Mouse (Mus musculus): ENCODE measurements at regions not wholly inside any gene's neighbourhood (a gene's known extent, or its start where the extent isn't known, plus 50 kb on each side); places are given as distances from the start of the nearest gene placed in this dataset.

DNA sequence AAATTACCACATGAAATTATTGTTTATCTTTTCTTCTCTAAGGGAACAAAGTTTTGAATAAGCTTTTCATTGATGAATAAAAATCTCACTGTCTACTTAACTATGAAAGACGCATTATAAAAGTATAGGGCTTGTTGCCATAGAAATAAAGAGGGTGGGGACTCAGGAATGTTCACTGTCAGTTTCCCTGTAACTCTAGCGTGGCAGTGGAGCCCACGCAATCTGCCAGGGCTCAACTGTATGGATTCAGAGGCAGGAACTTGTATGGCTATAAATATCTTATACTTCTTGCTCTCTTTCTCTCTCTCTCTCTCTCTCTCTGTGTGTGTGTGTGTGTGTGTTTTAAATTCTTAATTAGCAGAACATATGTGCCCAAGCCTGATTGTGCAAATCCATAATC lies 276.2 kb upstream of the Runx1 start:
- ATAC-seq (ENCODE audit: extremely low read depth, insufficient number of reproducible peaks, low FRiP score, poor library complexity, severe bottlenecking) (no peak), DNase-seq (ENCODE audit: low spot score) (no peak)
- H3K36me3 ChIP-seq (replicated peaks) = no peaks in the 10 kb centered on the region
- peaks cover 3% of the 10 kb centered on the region; the same call in 1 of the 2 replicates for H3K4me1 ChIP-seq (ENCODE audit: insufficient read depth, low read depth, low read length)
- TF ChIP-seq CTCF (IDR thresholded peaks at IDR 0.05; ENCODE audit: low read depth, low read length) (no peak), GATA2 (IDR thresholded peaks at IDR 0.05; ENCODE audit: borderline replicate concordance, low read depth, low read length) (no peak), TAL1 (conservative IDR thresholded peaks at IDR 0.05; ENCODE audit: low read depth, low read length) (no peak), GATA1 (IDR thresholded peaks at IDR 0.05; ENCODE audit: borderline replicate concordance, low read length) (no peak), POLR2AphosphoS5 (IDR thresholded peaks at IDR 0.05; ENCODE audit: insufficient replicate concordance, low read depth, low read length) (no peak)
- H3K9me3 ChIP-seq (replicated peaks) = no peaks in the 10 kb centered on the region
- H3K27me3 ChIP-seq (ENCODE audit: insufficient read depth, low read length) = peaks cover 53% of the 10 kb centered on the region
- H3K4me3 ChIP-seq (ENCODE audit: low read depth, low read length) = no peak overlapping the region

- Histone ChIP-seq H3K4me3 (ENCODE audit: low read depth, low read length) (no peak overlapping the region), H3K9me3 (replicated peaks) (no peaks in the 10 kb centered on the region), H3K36me3 (replicated peaks) (no peaks in the 10 kb centered on the region), H3K27me3 (ENCODE audit: insufficient read depth, low read length) (peaks cover 56% of the 10 kb centered on the region), H3K4me1 (ENCODE audit: insufficient read depth, low read depth, low read length) (peaks cover under 1% of the 10 kb centered on the region; the same call in 1 of the 2 replicates)
- DNase-seq (ENCODE audit: low spot score) (no peak), ATAC-seq (ENCODE audit: extremely low read depth, insufficient number of reproducible peaks, low FRiP score, poor library complexity, severe bottlenecking) (no peak)
- TF ChIP-seq CTCF (IDR thresholded peaks at IDR 0.05; ENCODE audit: low read depth, low read length) (no peak), GATA2 (IDR thresholded peaks at IDR 0.05; ENCODE audit: borderline replicate concordance, low read depth, low read length) (no peak), GATA1 (IDR thresholded peaks at IDR 0.05; ENCODE audit: borderline replicate concordance, low read length) (no peak), POLR2AphosphoS5 (IDR thresholded peaks at IDR 0.05; ENCODE audit: insufficient replicate concordance, low read depth, low read length) (no peak), TAL1 (conservative IDR thresholded peaks at IDR 0.05; ENCODE audit: low read depth, low read length) (no peak)
Observed at GRCm38 (mm10) chr16:93098057-93098456, 272.1 kb upstream of the Runx1 start.

- ATAC-seq (ENCODE audit: extremely low read depth, insufficient number of reproducible peaks, low FRiP score, poor library complexity, severe bottlenecking) (no peak), DNase-seq (ENCODE audit: low spot score) (no peak)
- Histone ChIP-seq H3K4me1 (ENCODE audit: insufficient read depth, low read depth, low read length) (no peaks in the 10 kb centered on the region), H3K36me3 (replicated peaks) (no peaks in the 10 kb centered on the region), H3K9me3 (replicated peaks) (no peaks in the 10 kb centered on the region), H3K4me3 (ENCODE audit: low read depth, low read length) (no peak overlapping the region), H3K27me3 (ENCODE audit: insufficient read depth, low read length) (peaks cover 68% of the 10 kb centered on the region)
- TF ChIP-seq TAL1 (conservative IDR thresholded peaks at IDR 0.05; ENCODE audit: low read depth, low read length) (no peak), GATA1 (IDR thresholded peaks at IDR 0.05; ENCODE audit: borderline replicate concordance, low read length) (no peak), CTCF (IDR thresholded peaks at IDR 0.05; ENCODE audit: low read depth, low read length) (no peak), POLR2AphosphoS5 (IDR thresholded peaks at IDR 0.05; ENCODE audit: insufficient replicate concordance, low read depth, low read length) (no peak), GATA2 (IDR thresholded peaks at IDR 0.05; ENCODE audit: borderline replicate concordance, low read depth, low read length) (no peak)
Observed at GRCm38 (mm10) chr16:93096175-93096574, 270.2 kb upstream of the Runx1 start.

GRCm38 (mm10) chr16:93092796-93093195 lies 266.8 kb upstream of the Runx1 start:
- H3K9me3 ChIP-seq (replicated peaks) = no peaks in the 10 kb centered on the region
- DNase-seq (ENCODE audit: low spot score) (no peak), ATAC-seq (ENCODE audit: extremely low read depth, insufficient number of reproducible peaks, low FRiP score, poor library complexity, severe bottlenecking) (no peak)
- H3K36me3 ChIP-seq (replicated peaks) = no peaks in the 10 kb centered on the region
- H3K4me3 ChIP-seq (ENCODE audit: low read depth, low read length) = no peak overlapping the region
- H3K4me1 ChIP-seq (ENCODE audit: insufficient read depth, low read depth, low read length) = no peaks in the 10 kb centered on the region
- TF ChIP-seq GATA1 (IDR thresholded peaks at IDR 0.05; ENCODE audit: borderline replicate concordance, low read length) (no peak), POLR2AphosphoS5 (IDR thresholded peaks at IDR 0.05; ENCODE audit: insufficient replicate concordance, low read depth, low read length) (no peak), TAL1 (conservative IDR thresholded peaks at IDR 0.05; ENCODE audit: low read depth, low read length) (no peak), GATA2 (IDR thresholded peaks at IDR 0.05; ENCODE audit: borderline replicate concordance, low read depth, low read length) (no peak)
- peaks cover 76% of the 10 kb centered on the region for H3K27me3 ChIP-seq (ENCODE audit: insufficient read depth, low read length)

- Histone ChIP-seq H3K36me3 (replicated peaks) (no peaks in the 10 kb centered on the region), H3K4me1 (ENCODE audit: insufficient read depth, low read depth, low read length) (no peaks in the 10 kb centered on the region), H3K9me3 (replicated peaks) (no peaks in the 10 kb centered on the region), H3K27me3 (ENCODE audit: insufficient read depth, low read length) (peaks cover 67% of the 10 kb centered on the region), H3K4me3 (ENCODE audit: low read depth, low read length) (no peak overlapping the region)
- TF ChIP-seq CTCF (IDR thresholded peaks at IDR 0.05; ENCODE audit: low read depth, low read length) (no peak), GATA1 (IDR thresholded peaks at IDR 0.05; ENCODE audit: borderline replicate concordance, low read length) (no peak), POLR2AphosphoS5 (IDR thresholded peaks at IDR 0.05; ENCODE audit: insufficient replicate concordance, low read depth, low read length) (no peak), TAL1 (conservative IDR thresholded peaks at IDR 0.05; ENCODE audit: low read depth, low read length) (no peak), GATA2 (IDR thresholded peaks at IDR 0.05; ENCODE audit: borderline replicate concordance, low read depth, low read length) (no peak)
- DNase-seq (ENCODE audit: low spot score) (no peak), ATAC-seq (ENCODE audit: extremely low read depth, insufficient number of reproducible peaks, low FRiP score, poor library complexity, severe bottlenecking) (no peak)
Observed at GRCm38 (mm10) chr16:93085227-93085883, 259.4 kb upstream of the Runx1 start.

GRCm38 (mm10) chr16:93083756-93084155 lies 257.8 kb upstream of the Runx1 start:
- ATAC-seq (ENCODE audit: extremely low read depth, insufficient number of reproducible peaks, low FRiP score, poor library complexity, severe bottlenecking) (no peak), DNase-seq (ENCODE audit: low spot score) (no peak)
- Histone ChIP-seq H3K4me1 (ENCODE audit: insufficient read depth, low read depth, low read length) (no peaks in the 10 kb centered on the region), H3K4me3 (ENCODE audit: low read depth, low read length) (no peak overlapping the region), H3K27me3 (ENCODE audit: insufficient read depth, low read length) (peaks cover 67% of the 10 kb centered on the region), H3K9me3 (replicated peaks) (no peaks in the 10 kb centered on the region), H3K36me3 (replicated peaks) (no peaks in the 10 kb centered on the region)
- TF ChIP-seq CTCF (IDR thresholded peaks at IDR 0.05; ENCODE audit: low read depth, low read length) (no peak), GATA2 (IDR thresholded peaks at IDR 0.05; ENCODE audit: borderline replicate concordance, low read depth, low read length) (no peak), POLR2AphosphoS5 (IDR thresholded peaks at IDR 0.05; ENCODE audit: insufficient replicate concordance, low read depth, low read length) (no peak), TAL1 (conservative IDR thresholded peaks at IDR 0.05; ENCODE audit: low read depth, low read length) (no peak), GATA1 (IDR thresholded peaks at IDR 0.05; ENCODE audit: borderline replicate concordance, low read length) (no peak)
